ENCODE assay signal across 33 mouse cellular contexts in the genomic region with DNA sequence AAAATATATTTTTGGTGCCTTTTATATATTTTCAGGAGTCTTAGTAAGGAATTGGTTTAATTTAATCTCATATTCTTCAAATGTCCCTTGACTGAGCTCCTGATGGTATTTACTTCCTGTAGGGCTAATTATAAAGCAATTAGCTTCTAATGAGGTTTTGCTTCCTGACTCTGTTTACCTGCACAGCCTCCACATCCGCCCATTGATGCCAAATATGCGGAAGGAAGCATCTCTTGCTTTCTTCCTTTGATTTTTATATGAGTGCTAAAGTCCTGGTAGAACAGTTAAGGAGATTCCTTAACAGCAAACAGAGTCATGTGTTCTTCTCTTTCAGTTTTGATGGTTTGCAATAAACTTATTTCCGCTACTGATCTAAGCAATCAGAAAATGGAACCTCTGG. TPM values are rescaled to one million over a fixed set of nuclear protein-coding genes. Genes with fewer than 3 reads are reported as not detected.
DNase-seq lines count a peak whose midpoint lies in the region.
"Had no signal": no experiment of that assay in that cellular context is flagged by ENCODE, and none has a peak within 500 bp of the region (broad histone marks: within the 10 kb centered on the region; RNA-seq: fewer than 3 reads in every experiment).

No protein-coding gene starts in this region.

- no peaks in the 10 kb centered on the region for H3K9me3 ChIP-seq in hindbrain, embryonic 10.5 days
- H3K9me3 ChIP-seq: embryonic facial prominence, embryonic 10.5 days; embryonic facial prominence, embryonic 13.5 days; forebrain, embryonic 12.5 days; forebrain, embryonic 15.5 days; heart, embryonic 10.5 days; heart, embryonic 15.5 days; intestine, embryonic 15.5 days had no signal

- H3K27me3 ChIP-seq in hindbrain, embryonic 10.5 days (ENCODE audit: insufficient read depth, poor library complexity, severe bottlenecking) = no peaks in the 10 kb centered on the region
- H3K27me3 ChIP-seq: embryonic facial prominence, embryonic 13.5 days; forebrain, embryonic 12.5 days; forebrain, embryonic 15.5 days; heart, embryonic 15.5 days; hindbrain, embryonic 13.5 days; intestine, embryonic 15.5 days had no signal

- intact Hi-C loops in heart, postnatal 36 days (cut with DNase I) = loop anchor here (2.0 to 5.0 kb wide), 3 partner anchors 38 to 98 kb away; no protein-coding TSS in a partner anchor
- intact Hi-C loops in heart, postnatal 25 days (cut with DNase I) = loop anchor here (5.0 kb wide), 2 partner anchors 38 to 53 kb away; partner anchors contain the start of genes 4930455H04Rik and Palmd

- no peaks in the 10 kb centered on the region for H3K36me3 ChIP-seq in hindbrain, embryonic 10.5 days
- H3K36me3 ChIP-seq: embryonic facial prominence, embryonic 10.5 days; embryonic facial prominence, embryonic 13.5 days; forebrain, embryonic 12.5 days; forebrain, embryonic 15.5 days; heart, embryonic 10.5 days; heart, embryonic 15.5 days; hindbrain, embryonic 13.5 days; intestine, embryonic 15.5 days had no signal

- H3K4me1 ChIP-seq in brown adipose tissue, adult 24 weeks (ENCODE audit: control insufficient read depth, insufficient read depth, insufficient read length, low read length) = peaks cover 18% of the 10 kb centered on the region
- no peaks in the 10 kb centered on the region; the same call in 1 of the 2 replicates for H3K4me1 ChIP-seq in hindbrain, embryonic 10.5 days (replicated peaks)
- H3K4me1 ChIP-seq: embryonic facial prominence, embryonic 10.5 days; embryonic facial prominence, embryonic 13.5 days; heart, embryonic 10.5 days; heart, embryonic 15.5 days; hindbrain, embryonic 13.5 days; intestine, embryonic 15.5 days had no signal

- DNase-seq in heart, adult 18-20 months = peak; percentile 27 to 69
- DNase-seq in heart, postnatal 36 days = no peak
- peak; percentile 46 to 69 for DNase-seq in heart, adult 9 months (ENCODE audit: low spot score in 2 of 2)
- no peak for DNase-seq in heart, postnatal 25 days (ENCODE audit: low spot score)
- no peak for DNase-seq in hindbrain, embryonic 10.5 days (ENCODE audit: low spot score)
- DNase-seq: adrenal gland, adult 2 months; adrenal gland, postnatal 14 days; cerebellum, adult 11-12 months; cerebellum, adult 8-10 months; cerebellum, postnatal 10 days; cerebellum, postnatal 36 days; embryo, embryonic 11 days; gastrocnemius, postnatal 10 days; kidney, adult 11 months; kidney, adult 8-10 months had no signal

- H3K4me3 ChIP-seq in brown adipose tissue, adult 24 weeks (ENCODE audit: insufficient read depth, low read depth, low read length) = peak overlapping the region; percentile 42
- H3K4me3 ChIP-seq in hindbrain, embryonic 10.5 days = no peak overlapping the region
- H3K4me3 ChIP-seq: embryonic facial prominence, embryonic 10.5 days; embryonic facial prominence, embryonic 13.5 days; erythroblast, embryonic 14.5 days; forebrain, embryonic 12.5 days; forebrain, embryonic 15.5 days; heart, embryonic 10.5 days; heart, embryonic 15.5 days; hindbrain, embryonic 13.5 days; intestine, embryonic 15.5 days had no signal

- 96% methylated on average over 3 of the region's 3 CpGs for WGBS in hindbrain, embryonic 10.5 days

- peak overlapping the region; percentile 97 for H3K27ac ChIP-seq in brown adipose tissue, adult 24 weeks (replicated peaks; ENCODE audit: low read depth, low read length)
- H3K27ac ChIP-seq in hindbrain, embryonic 10.5 days = no peak overlapping the region
- H3K27ac ChIP-seq: embryonic facial prominence, embryonic 10.5 days; embryonic facial prominence, embryonic 13.5 days; forebrain, embryonic 12.5 days; forebrain, embryonic 15.5 days; heart, embryonic 10.5 days; heart, embryonic 15.5 days; hindbrain, embryonic 13.5 days; intestine, embryonic 15.5 days had no signal

RNA-seq across cellular contexts. Expression of gene Palmd, which starts 51.5 kb away (rescaled TPM):
- 10 to 100 TPM; 46.9 to 50.3 TPM for total RNA-seq in heart, adult 18-20 months (2021)
- total RNA-seq in heart, postnatal 36 days (2021) = 10 to 100 TPM; 47.0 to 64.1 TPM
- total RNA-seq in heart, postnatal 25 days (2021) = 10 to 100 TPM; 54.5 to 71.2 TPM
- 132 and 150 TPM in 2 replicates for polyA plus RNA-seq in brown adipose tissue, adult 24 weeks (2012; ENCODE audit: insufficient read depth, insufficient read length, missing spikeins)
- 1.9 and 2.6 TPM in 2 replicates for polyA plus RNA-seq in hindbrain, embryonic 10.5 days (2016; fragmentation: Nextera tagmentation; extraction: Ambion mirVana)
- total RNA-seq: hematopoietic stem cell, adult 5-6 weeks; MEL had no signal
- polyA plus RNA-seq: erythroblast, embryonic 14.5 days had no signal

RNA-seq across cellular contexts. Expression of gene 4930455H04Rik, which starts 52.3 kb away (rescaled TPM):
- under 1 TPM in 1 of 2 experiments, not detected in 1; 0.21 TPM for total RNA-seq in heart, adult 18-20 months (2021)
- not detected for total RNA-seq in heart, postnatal 36 days (2021)
- total RNA-seq in heart, postnatal 25 days (2021) = not detected
- polyA plus RNA-seq in brown adipose tissue, adult 24 weeks (2012; ENCODE audit: insufficient read depth, insufficient read length, missing spikeins) = not detected in 2 replicates
- polyA plus RNA-seq in hindbrain, embryonic 10.5 days (2016; fragmentation: Nextera tagmentation; extraction: Ambion mirVana) = not detected in 2 replicates
- total RNA-seq: adrenal gland, adult 2 months; adrenal gland, postnatal 14 days; adrenal gland, postnatal 4 days; gastrocnemius, postnatal 4 days; hematopoietic stem cell, adult 5-6 weeks; MEL had no signal
- polyA plus RNA-seq: adrenal gland, adult 2 months; C2C12; CD4-positive, CD25-positive, alpha-beta regulatory T cell, adult 4 months; cortical plate, adult 2 months; embryonic facial prominence, embryonic 10.5 days; embryonic facial prominence, embryonic 13.5 days; erythroblast, embryonic 14.5 days; forebrain, embryonic 12.5 days; forebrain, embryonic 15.5 days; heart, embryonic 10.5 days; heart, embryonic 15.5 days; hindbrain, embryonic 13.5 days; hindbrain, embryonic 16.5 days; intestine, embryonic 15.5 days had no signal

Comparison
In these comparisons a context has a peak if more than half of its experiments do, and no peak if none do; other contexts are left out.
1. DNase-seq: peak in heart, adult 18-20 months (2 of 2) and heart, adult 9 months (2 of 2); none in heart, postnatal 36 days (0 of 2), heart, postnatal 25 days (single experiment) and hindbrain, embryonic 10.5 days (single experiment).